Mouse (Mus musculus): ENCODE data around the gene Gm45785.

- no peak for TF ChIP-seq CTCF (IDR thresholded peaks at IDR 0.05; ENCODE audit: borderline replicate concordance, insufficient read depth, low read length)
- TF ChIP-seq POLR2A (IDR thresholded peaks at IDR 0.05; ENCODE audit: low read depth, low read length): no peak
These were observed 21.2 kb upstream of the Gm45785 start for GRCm38 (mm10) chr7:140877364-140877763.
